Mouse (Mus musculus) neural tube, embryonic 13.5 days (tissue): ENCODE measurements around the gene Ccdc81. TPM values are rescaled to one million over a fixed set of nuclear protein-coding genes. Genes with fewer than 3 reads are reported as not detected.

Source experiments
- ATAC-seq: fragments of 200-750 bp; cut with Nextera tagmentation; 2 replicates; pipeline ENCODE4 v1.8.0; 2017; ENCODE audit warnings: low read depth, mild to moderate bottlenecking, moderate TSS enrichment, moderate library complexity
- H3K27ac ChIP-seq: fragments of 300-500 bp; sonication (generic); replicated peaks from 2 replicates; pipeline ENCODE4 v1.5.1; 2015; ENCODE audit warnings: moderate library complexity, mild to moderate bottlenecking, inconsistent platforms
- H3K27me3 ChIP-seq: fragments of 300-500 bp; sonication (generic); 2 replicates; pipeline ENCODE4 v1.6.1; 2015; ENCODE audit warnings: mild to moderate bottlenecking, inconsistent platforms
- H3K36me3 ChIP-seq: fragments of 300-500 bp; sonication (generic); 2 replicates; pipeline ENCODE4 v1.6.1; 2015; ENCODE audit warnings: mild to moderate bottlenecking, inconsistent platforms
- H3K4me1 ChIP-seq: fragments of 300-500 bp; sonication (generic); replicated peaks from 2 replicates; pipeline ENCODE4 v1.6.1; 2015; ENCODE audit warnings: inconsistent platforms
- H3K4me2 ChIP-seq: fragments of 300-500 bp; sonication (generic); 2 replicates; pipeline ENCODE4 v1.6.1; 2015; ENCODE audit warnings: inconsistent platforms, mild to moderate bottlenecking, moderate library complexity
- H3K4me3 ChIP-seq: fragments of 300-500 bp; sonication (generic); 2 replicates; pipeline ENCODE4 v1.5.1; 2015; ENCODE audit warnings: mild to moderate bottlenecking, inconsistent platforms
- H3K9ac ChIP-seq: fragments of 300-500 bp; sonication (generic); 2 replicates; pipeline ENCODE4 v1.6.1; 2015; ENCODE audit warnings: moderate library complexity, mild to moderate bottlenecking, inconsistent platforms
- H3K9me3 ChIP-seq: fragments of 300-500 bp; sonication (generic); 2 replicates; pipeline ENCODE4 v1.6.1; 2016; ENCODE audit warnings: inconsistent platforms
- WGBS: fragments of 180-500 bp; shearing (Covaris S2); methylation state at CpG from one replicate; pipeline ENCODE4 v1.1.7; 2015; 5-methylcytosine and 5-hydroxymethylcytosine counted together
- polyA plus RNA-seq: library from polyadenylated mRNA; unstranded; fragments of >200 nt; fragmentation: Nextera tagmentation; extraction: Ambion mirVana; gene quantifications from 2 replicates; pipeline ENCODE4 v1.2.1, GENCODE M21; 2015

Gene Ccdc81
- polyA plus RNA-seq, 1 experiment from 2014 or later: 0.24 TPM

DNA sequence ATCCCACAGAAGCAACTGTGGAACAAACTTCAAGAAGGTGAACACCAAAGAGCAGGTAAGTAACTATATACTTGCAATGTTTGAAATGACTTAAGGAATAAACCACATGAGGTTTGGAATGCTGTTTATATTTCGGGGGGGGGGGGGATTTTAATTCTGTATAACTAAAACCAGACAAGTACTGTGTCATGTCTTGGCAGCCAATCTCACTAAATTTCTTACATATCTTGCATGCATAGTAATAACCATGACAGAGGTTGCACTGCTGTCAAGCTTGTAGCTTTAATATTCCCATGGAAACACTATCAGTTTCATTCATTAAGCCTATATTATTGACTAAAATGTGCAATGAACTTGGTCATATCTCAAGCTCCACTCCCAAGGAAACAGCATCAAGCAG is 48.2 kb downstream of the Ccdc81 start:
- Histone ChIP-seq H3K4me3 (no peak overlapping the region), H3K4me1 (peaks cover 4% of the 10 kb centered on the region; the same call in 1 of the 2 replicates), H3K9me3 (no peaks in the 10 kb centered on the region), H3K9ac (no peak overlapping the region), H3K36me3 (no peaks in the 10 kb centered on the region), H3K27me3 (no peaks in the 10 kb centered on the region), H3K27ac (no peak overlapping the region), H3K4me2 (no peak overlapping the region)
- 83% methylated on average over 1 of the region's 1 CpGs for WGBS
- ATAC-seq: no peak

DNA sequence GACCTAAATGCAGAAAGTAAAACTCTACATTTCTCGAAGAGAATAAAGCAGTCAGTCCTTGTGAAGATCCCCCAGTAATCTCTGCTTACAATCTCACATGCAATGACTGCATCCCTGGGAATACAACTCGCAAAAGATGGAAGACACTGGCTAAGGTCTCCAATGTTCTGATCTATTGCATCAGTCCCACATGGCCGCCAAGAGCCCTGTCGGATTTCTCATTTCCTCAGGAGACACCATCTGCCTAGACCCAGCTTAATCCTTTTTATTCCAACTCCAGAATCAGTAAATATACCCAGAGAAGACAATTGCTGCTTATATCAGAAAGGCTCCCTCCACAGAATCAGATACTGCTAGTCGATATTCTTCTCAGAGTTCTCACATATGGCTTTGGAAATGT is 50.3 kb downstream of the Ccdc81 start:
- no peaks in the 10 kb centered on the region for H3K27me3 ChIP-seq
- no peak overlapping the region for H3K27ac ChIP-seq
- H3K9ac ChIP-seq: no peak overlapping the region
- H3K4me1 ChIP-seq: peaks cover 4% of the 10 kb centered on the region; the same call in 1 of the 2 replicates
- H3K4me3 ChIP-seq: no peak overlapping the region
- no peak for ATAC-seq
- no peak overlapping the region for H3K4me2 ChIP-seq
- H3K9me3 ChIP-seq: no peaks in the 10 kb centered on the region
- 88% methylated on average over 5 of the region's 5 CpGs for WGBS
- H3K36me3 ChIP-seq: no peaks in the 10 kb centered on the region

DNA sequence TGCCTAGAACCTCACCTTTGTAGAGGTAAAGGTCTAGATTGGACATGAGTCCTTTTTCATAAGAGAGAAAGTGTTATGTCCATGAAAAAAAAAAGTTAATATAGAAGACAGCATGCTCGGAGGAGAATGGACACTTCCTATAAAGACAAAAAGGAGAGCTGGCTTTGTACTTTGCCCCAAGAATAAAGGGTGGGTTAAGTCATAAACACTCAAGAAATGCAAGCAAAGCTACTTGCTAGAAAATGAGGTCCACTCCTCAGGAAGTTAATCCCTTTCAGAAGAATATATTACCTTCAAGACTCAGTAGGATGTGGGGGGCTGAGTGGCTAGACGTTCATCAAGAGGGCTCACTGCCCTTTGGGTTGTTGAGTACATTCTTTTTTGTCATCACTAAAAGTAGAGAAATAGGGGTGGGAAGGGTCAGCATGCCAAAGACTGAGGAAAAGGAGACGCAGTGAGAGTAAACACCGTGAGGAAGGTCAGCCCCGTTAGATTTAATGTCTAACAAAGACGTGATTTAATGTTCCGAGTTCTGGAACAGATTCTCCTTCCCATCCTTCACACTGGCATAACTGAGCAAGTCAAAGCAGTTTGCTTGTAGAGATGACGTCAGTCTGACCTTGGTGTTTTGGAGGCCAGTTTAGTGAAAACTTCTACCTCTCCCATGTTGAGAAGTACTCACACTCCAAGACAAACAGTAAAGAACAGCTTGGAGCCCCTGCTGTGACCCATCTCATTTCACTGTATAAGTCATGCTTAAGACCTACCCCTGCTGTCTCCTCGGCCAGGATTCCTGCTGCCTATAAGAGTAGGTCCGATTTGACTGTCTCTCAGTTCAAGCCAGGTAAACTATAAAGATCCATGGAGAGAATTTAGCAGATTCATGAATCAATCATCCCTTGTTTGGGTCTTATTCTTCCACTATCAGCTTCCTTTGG is 51.0 kb downstream of the Ccdc81 start:
- peaks cover 4% of the 10 kb centered on the region; the same call in 1 of the 2 replicates for H3K4me1 ChIP-seq
- no peaks in the 10 kb centered on the region for H3K9me3 ChIP-seq
- no peaks in the 10 kb centered on the region for H3K27me3 ChIP-seq
- no peak overlapping the region for H3K4me2 ChIP-seq
- H3K9ac ChIP-seq: no peak overlapping the region
- H3K36me3 ChIP-seq: no peaks in the 10 kb centered on the region
- no peak overlapping the region for H3K4me3 ChIP-seq
- 72% methylated on average over 10 of the region's 10 CpGs for WGBS
- ATAC-seq: no peak
- H3K27ac ChIP-seq: no peak overlapping the region

GRCm38 (mm10) chr7:89850510-89850909 is 52.9 kb downstream of the Ccdc81 start:
- 84% methylated on average over 3 of the region's 3 CpGs for WGBS
- Histone ChIP-seq H3K4me2 (no peak overlapping the region), H3K27ac (no peak overlapping the region), H3K9ac (no peak overlapping the region), H3K4me3 (no peak overlapping the region), H3K4me1 (0 out of 2 replicates have a peak, but pooled peaks cover 4% of the 10 kb centered on the region), H3K36me3 (no peaks in the 10 kb centered on the region), H3K27me3 (no peaks in the 10 kb centered on the region), H3K9me3 (no peaks in the 10 kb centered on the region)
- no peak for ATAC-seq

DNA sequence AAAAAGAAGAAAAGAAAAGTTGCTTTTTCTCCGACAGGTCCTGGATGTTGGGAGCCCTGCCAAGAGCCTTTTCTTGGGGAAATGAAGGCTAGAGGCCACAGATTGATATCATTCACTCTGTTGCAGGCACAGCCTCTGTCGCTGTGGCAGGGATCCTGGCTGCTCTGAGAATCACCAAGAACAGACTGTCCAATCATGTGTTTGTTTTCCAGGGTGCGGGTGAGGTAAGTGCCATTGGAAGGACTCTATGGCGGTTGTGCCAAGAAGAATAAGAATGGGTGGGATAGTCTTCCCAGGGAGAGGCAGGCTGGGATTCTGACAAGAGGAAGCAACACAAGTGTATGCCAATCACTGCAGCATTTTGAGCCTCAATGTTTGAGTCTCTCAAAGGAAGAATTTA is 57.8 kb downstream of the Ccdc81 start:
- no peaks in the 10 kb centered on the region for H3K36me3 ChIP-seq
- H3K9ac ChIP-seq: no peak overlapping the region
- WGBS: 81% methylated on average over 4 of the region's 4 CpGs
- ATAC-seq: no peak
- H3K9me3 ChIP-seq: no peaks in the 10 kb centered on the region
- no peaks in the 10 kb centered on the region for H3K4me1 ChIP-seq
- H3K27me3 ChIP-seq: no peaks in the 10 kb centered on the region
- H3K4me3 ChIP-seq: no peak overlapping the region
- no peak overlapping the region for H3K4me2 ChIP-seq
- no peak overlapping the region for H3K27ac ChIP-seq

- Histone ChIP-seq H3K4me1 (no peaks in the 10 kb centered on the region), H3K27me3 (no peaks in the 10 kb centered on the region), H3K36me3 (no peaks in the 10 kb centered on the region), H3K27ac (no peak overlapping the region), H3K4me3 (no peak overlapping the region), H3K9me3 (no peaks in the 10 kb centered on the region), H3K4me2 (no peak overlapping the region), H3K9ac (no peak overlapping the region)
- ATAC-seq: no peak
- WGBS: 30% methylated on average over 6 of the region's 6 CpGs
Measured at GRCm38 (mm10) chr7:89843533-89843932, 59.9 kb downstream of the Ccdc81 start.

DNA sequence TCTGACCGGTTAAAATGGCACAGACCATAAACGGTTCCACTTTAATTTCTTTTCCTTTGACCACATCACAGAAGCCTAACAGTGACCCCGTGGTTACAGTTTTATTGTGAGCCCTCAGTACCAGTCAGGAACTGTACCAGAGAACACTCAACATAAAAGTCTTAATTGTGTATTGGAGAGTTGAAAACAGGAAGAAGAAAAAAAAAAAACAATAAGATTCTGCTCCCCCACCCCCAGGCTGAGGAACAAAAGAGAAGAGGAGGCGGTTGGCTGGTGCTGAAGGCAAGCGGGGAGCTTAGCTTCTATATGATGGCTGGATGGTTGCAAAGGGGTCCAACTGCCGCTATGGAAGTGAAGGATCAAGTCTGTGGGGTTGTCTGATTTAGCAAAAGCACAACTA is 60.3 kb downstream of the Ccdc81 start:
- Histone ChIP-seq H3K9ac (no peak overlapping the region), H3K27ac (no peak overlapping the region), H3K27me3 (no peaks in the 10 kb centered on the region), H3K36me3 (no peaks in the 10 kb centered on the region), H3K9me3 (no peaks in the 10 kb centered on the region), H3K4me3 (no peak overlapping the region), H3K4me1 (no peaks in the 10 kb centered on the region), H3K4me2 (no peak overlapping the region)
- 44% methylated on average over 6 of the region's 6 CpGs for WGBS
- no peak for ATAC-seq

- Histone ChIP-seq H3K27me3 (no peaks in the 10 kb centered on the region), H3K4me3 (no peak overlapping the region), H3K9me3 (no peaks in the 10 kb centered on the region), H3K4me2 (no peak overlapping the region), H3K4me1 (no peaks in the 10 kb centered on the region), H3K27ac (no peak overlapping the region), H3K9ac (no peak overlapping the region), H3K36me3 (no peaks in the 10 kb centered on the region)
- ATAC-seq: peak; percentile 27; the same call in 1 of the 2 replicates
- WGBS: 92% methylated on average over 5 of the region's 5 CpGs
Measured at GRCm38 (mm10) chr7:89842404-89842715, 61.1 kb downstream of the Ccdc81 start.

- 37% methylated on average over 15 of the region's 15 CpGs for WGBS
- peak; percentile 86 for ATAC-seq
- H3K9ac ChIP-seq: no peak overlapping the region
Measured at GRCm38 (mm10) chr7:89841670-89842403, 61.6 kb downstream of the Ccdc81 start.

GRCm38 (mm10) chr7:89839721-89840120 is 63.7 kb downstream of the Ccdc81 start:
- Histone ChIP-seq H3K4me3 (no peak overlapping the region), H3K4me1 (no peaks in the 10 kb centered on the region), H3K27me3 (no peaks in the 10 kb centered on the region), H3K9me3 (no peaks in the 10 kb centered on the region), H3K9ac (no peak overlapping the region), H3K27ac (no peak overlapping the region), H3K36me3 (no peaks in the 10 kb centered on the region), H3K4me2 (no peak overlapping the region)
- 87% methylated on average over 8 of the region's 8 CpGs for WGBS
- no peak for ATAC-seq

More at GRCm38 (mm10) chr7:89841670-89842403, 61.6 kb downstream of the Ccdc81 start:
- Histone ChIP-seq H3K4me1 (no peaks in the 10 kb centered on the region), H3K36me3 (no peaks in the 10 kb centered on the region), H3K4me3 (no peak overlapping the region), H3K27ac (no peak overlapping the region), H3K27me3 (no peaks in the 10 kb centered on the region), H3K9me3 (no peaks in the 10 kb centered on the region), H3K4me2 (no peak overlapping the region)

- no peaks in the 10 kb centered on the region for H3K4me1 ChIP-seq
- no peak for ATAC-seq
- H3K4me2 ChIP-seq: no peak overlapping the region
- H3K27me3 ChIP-seq: no peaks in the 10 kb centered on the region
- H3K36me3 ChIP-seq: no peaks in the 10 kb centered on the region
- H3K9me3 ChIP-seq: no peaks in the 10 kb centered on the region
- no peak overlapping the region for H3K4me3 ChIP-seq
- 67% methylated on average over 4 of the region's 4 CpGs for WGBS
- no peak overlapping the region for H3K27ac ChIP-seq
- no peak overlapping the region for H3K9ac ChIP-seq
Measured at GRCm38 (mm10) chr7:89837841-89838240, 65.6 kb downstream of the Ccdc81 start.

GRCm38 (mm10) chr7:89836676-89837075 is 66.8 kb downstream of the Ccdc81 start:
- Histone ChIP-seq H3K36me3 (no peaks in the 10 kb centered on the region), H3K9me3 (no peaks in the 10 kb centered on the region), H3K4me3 (no peak overlapping the region), H3K27me3 (no peaks in the 10 kb centered on the region), H3K9ac (no peak overlapping the region), H3K4me1 (no peaks in the 10 kb centered on the region), H3K27ac (no peak overlapping the region), H3K4me2 (no peak overlapping the region)
- no peak for ATAC-seq
- WGBS: 95% methylated on average over 7 of the region's 7 CpGs
